20 mouse cellular contexts compared by ENCODE assay signal in genomic region chr17:87851456-87851855, GRCm38 (mm10). TPM values are rescaled to one million over a fixed set of nuclear protein-coding genes. Genes with fewer than 3 reads are reported as not detected.
DNase-seq lines count a peak whose midpoint lies in the region; ATAC-seq and TF ChIP-seq lines count a peak whose summit lies in the region.
"Had no signal": no experiment of that assay in that cellular context is flagged by ENCODE, and none has a peak within 500 bp of the region (broad histone marks: within the 10 kb centered on the region; RNA-seq: fewer than 3 reads in every experiment).

No protein-coding gene starts in this region.

- TF ChIP-seq POLR2A in lung, adult 2 months (IDR thresholded peaks at IDR 0.05; ENCODE audit: borderline replicate concordance, extremely low read depth, low read depth, low read length): no peak

- WGBS in lung, adult 2 months: 62% methylated on average over 1 of the region's 1 CpGs

- H3K4me1 ChIP-seq in lung, adult 2 months (ENCODE audit: control insufficient read depth, insufficient read depth, low read length): no peaks in the 10 kb centered on the region
- H3K4me1 ChIP-seq: embryonic facial prominence, embryonic 15.5 days; intestine, embryonic 15.5 days had no signal

- ATAC-seq in megakaryocyte progenitor cell, adult 5-6 weeks (replicated peaks; ENCODE audit: poor library complexity): 0 out of 2 replicates have a peak, but pooled peaks have one; percentile 20
- ATAC-seq: forebrain, embryonic 13.5 days; intestine, embryonic 15.5 days; liver, postnatal 0 days had no signal

- DNase-seq in adrenal gland, adult (ENCODE audit: inconsistent age in 2 of 2, low spot score in 1 of 2): peak; percentile 18 to 65
- no peak for DNase-seq in adrenal gland, adult 18-20 months (ENCODE audit: low spot score in 2 of 2)
- peak; percentile 54 for DNase-seq in 416B (ENCODE audit: low read depth)
- peak; percentile 34 for DNase-seq in adrenal gland, adult 8-10 months
- DNase-seq in lung, adult 2 months: no peak
- no peak for DNase-seq in yolk sac, embryonic 10.5 days (ENCODE audit: low spot score)
- no peak for DNase-seq in testis, postnatal 14 days (ENCODE audit: low spot score)
- DNase-seq: cerebellum, adult 9-10 months; liver, postnatal 0 days; lung, postnatal 4 days; midbrain, embryonic 14.5 days; spleen, adult 18-20 months had no signal

- H3K4me3 ChIP-seq in lung, adult 2 months (replicated peaks; ENCODE audit: extremely low read depth, low read depth, low read length): no peak overlapping the region
- H3K4me3 ChIP-seq: embryonic facial prominence, embryonic 15.5 days; forebrain, embryonic 13.5 days; hindbrain, embryonic 12.5 days; intestine, embryonic 15.5 days had no signal

- TF ChIP-seq CTCF in lung, adult 2 months (IDR thresholded peaks at IDR 0.05; ENCODE audit: insufficient read depth, low read length): no peak

RNA-seq across cellular contexts. Expression of gene Kcnk12, which starts 53.7 kb away (rescaled TPM):
- under 1 TPM in 1 of 2 experiments, not detected in 1; 0.27 TPM for total RNA-seq in adrenal gland, adult 18-20 months (2021)
- under 1 TPM; 0.14 to 0.54 (median 0.19) TPM for total RNA-seq in adrenal gland, adult 8-10 months (2022)
- total RNA-seq in megakaryocyte progenitor cell, adult 5-6 weeks (2015): 4.0 and 6.8 TPM in 2 replicates
- total RNA-seq in megakaryocyte progenitor cell, adult 5-6 weeks (2017): 5.6 and 5.9 TPM in 2 replicates
- 6.7 and 11.1 TPM in 2 replicates for polyA plus RNA-seq in lung, adult 2 months (2012; rRNA removed)
- polyA plus RNA-seq: heart, embryonic 14.5 days; intestine, embryonic 15.5 days; kidney, embryonic 16.5 days; stomach, embryonic 16.5 days had no signal

Comparison
In these comparisons a context has a peak if more than half of its experiments do, and no peak if none do; other contexts are left out.
1. DNase-seq: peak in adrenal gland, adult (2 of 2), 416B (single experiment) and adrenal gland, adult 8-10 months (single experiment); none in adrenal gland, adult 18-20 months (0 of 2), lung, adult 2 months (single experiment), yolk sac, embryonic 10.5 days (single experiment) and testis, postnatal 14 days (single experiment).